Mouse (Mus musculus): ENCODE results near the gene Brd2.
"Not testable (repeated sequence)": the region's sequence is repeated elsewhere in the genome, so short reads cannot be mapped to it uniquely, and the experiment has no call there.

Brd2 gene

GRCm38 (mm10) chr17:34122188-34122984 lies at the start of gene Brd2:
Gene Brd2, minus strand, starts transcription at chr17:34122634.
- peak; percentile 97 for DNase-seq

- peak; percentile 64 for DNase-seq
Observed at GRCm38 (mm10) chr17:34170877-34171498, 48.6 kb upstream of the Brd2 start.

GRCm38 (mm10) chr17:34170487-34170876 lies 48.0 kb upstream of the Brd2 start:
- DNase-seq = no peak

- DNase-seq = peak; percentile 22
Observed at GRCm38 (mm10) chr17:34169279-34169678, 46.8 kb upstream of the Brd2 start.

- DNase-seq = no peak
Observed at GRCm38 (mm10) chr17:34165033-34165730, 42.7 kb upstream of the Brd2 start.

GRCm38 (mm10) chr17:34164202-34164895 lies 41.9 kb upstream of the Brd2 start:
- no peak for DNase-seq

GRCm38 (mm10) chr17:34155534-34155933 lies 33.1 kb upstream of the Brd2 start:
- no peak for DNase-seq

- peak; percentile 71 for DNase-seq
Observed at GRCm38 (mm10) chr17:34152923-34153322, 30.5 kb upstream of the Brd2 start, which contains the start of gene H2-DMb1. Gene H2-DMb1, plus strand, starts transcription at chr17:34153072.

GRCm38 (mm10) chr17:34144960-34145371 lies 22.5 kb upstream of the Brd2 start:
- no peak for DNase-seq

- not testable (repeated sequence) for DNase-seq
Observed at GRCm38 (mm10) chr17:34144221-34144620, 21.8 kb upstream of the Brd2 start.

- DNase-seq = no peak
Observed at GRCm38 (mm10) chr17:34143461-34143860, 21.0 kb upstream of the Brd2 start.

- DNase-seq = peak; percentile 38
Observed at GRCm38 (mm10) chr17:34143033-34143432, 20.6 kb upstream of the Brd2 start, which contains the start of gene H2-DMb2. Gene H2-DMb2, plus strand, starts transcription at chr17:34143307.

- no peak for DNase-seq
Observed at GRCm38 (mm10) chr17:34142456-34143010, 20.1 kb upstream of the Brd2 start.

- DNase-seq = no peak
Observed at GRCm38 (mm10) chr17:34141448-34141847, 19.0 kb upstream of the Brd2 start.

GRCm38 (mm10) chr17:34140240-34140639 lies 17.8 kb upstream of the Brd2 start:
- no peak for DNase-seq

GRCm38 (mm10) chr17:34139416-34139815 lies 17.0 kb upstream of the Brd2 start:
- peak; percentile 56 for DNase-seq

- no peak for DNase-seq
Observed at GRCm38 (mm10) chr17:34138655-34139054, 16.2 kb upstream of the Brd2 start.

GRCm38 (mm10) chr17:34137601-34138000 lies 15.2 kb upstream of the Brd2 start:
- DNase-seq = no peak

- peak; percentile 99 for DNase-seq
Observed at GRCm38 (mm10) chr17:34135297-34136224, 13.1 kb upstream of the Brd2 start.

GRCm38 (mm10) chr17:34134451-34134850 lies 12.0 kb upstream of the Brd2 start:
- DNase-seq = no peak

GRCm38 (mm10) chr17:34133289-34133688 lies 10.9 kb upstream of the Brd2 start:
- DNase-seq = no peak

Data from kidney, adult 11 months (tissue).